Mouse (Mus musculus) MEL (cell line): Measurements from ENCODE around the gene Cabp2.
A peak's percentile ranks its signal among the peaks of the same experiment; 100 is the strongest.

Source experiments
- BHLHE40 ChIP-seq: IDR thresholded peaks from 2 replicates; pipeline ENCODE4 v1.6.1; 2012; ENCODE audit warnings: low read depth, mild to moderate bottlenecking, inconsistent platforms, low read length, improper control_type of control experiment, borderline replicate concordance
- CHD2 ChIP-seq: IDR thresholded peaks from 2 replicates; pipeline ENCODE4 v1.6.1; 2011; ENCODE audit warnings: low read length, improper control_type of control experiment
- CTCF ChIP-seq, 3 experiments: IDR thresholded peaks in 2 of 3; conservative IDR thresholded peaks in 1 of 3; 2 replicates each; pipeline ENCODE4 v1.5.1; 2011 to 2012; ENCODE audit warnings: low read length in 3 of 3, low read depth in 2 of 3, mild to moderate bottlenecking in 2 of 3, improper control_type of control experiment in 1 of 3, inconsistent platforms in 1 of 3, mixed read lengths in 1 of 3, moderate library complexity in 1 of 3; ENCODE audit not compliant: control insufficient read depth in 1 of 3, insufficient read depth in 1 of 3, poor library complexity in 1 of 3, severe bottlenecking in 1 of 3
- ELF1 ChIP-seq: IDR thresholded peaks from 2 replicates; pipeline ENCODE4 v1.6.1; 2014; ENCODE audit warnings: low read depth, mild to moderate bottlenecking, inconsistent platforms, low read length, improper control_type of control experiment, moderate library complexity
- ETS1 ChIP-seq: IDR thresholded peaks from 2 replicates; pipeline ENCODE4 v1.6.1; 2012; ENCODE audit warnings: low read depth, mild to moderate bottlenecking, inconsistent platforms, low read length, improper control_type of control experiment, moderate library complexity
- NELFE ChIP-seq: IDR thresholded peaks from 2 replicates; pipeline ENCODE4 v1.6.1; 2011; ENCODE audit warnings: low read depth, low read length, improper control_type of control experiment
- POLR2A ChIP-seq, 2 experiments: IDR thresholded peaks; 2 replicates each; pipeline ENCODE4 v1.6.1; 2011 to 2012; ENCODE audit warnings: low read length in 2 of 2, mild to moderate bottlenecking in 2 of 2, control low read depth in 1 of 2, improper control_type of control experiment in 1 of 2, low read depth in 1 of 2, moderate library complexity in 1 of 2; ENCODE audit not compliant: control insufficient read depth in 1 of 2, insufficient read depth in 1 of 2, poor library complexity in 1 of 2
- USF2 ChIP-seq, 2 experiments: IDR thresholded peaks; 2 replicates each; pipeline ENCODE4 v1.6.1; 2011 to 2012; ENCODE audit warnings: improper control_type of control experiment in 2 of 2, low read length in 2 of 2, borderline replicate concordance in 1 of 2, inconsistent platforms in 1 of 2, low read depth in 1 of 2, mild to moderate bottlenecking in 1 of 2; ENCODE audit not compliant: insufficient read depth in 1 of 2
- ZMIZ1 ChIP-seq: IDR thresholded peaks from 2 replicates; pipeline ENCODE4 v1.6.1; 2012; ENCODE audit warnings: low read depth, mild to moderate bottlenecking, inconsistent platforms, low read length, improper control_type of control experiment, moderate library complexity

GRCm38 (mm10) chr19:4099056-4099455 lies 17.7 kb downstream of the Cabp2 start:
- TF ChIP-seq CTCF (IDR thresholded peaks at IDR 0.05 in 2 of 3, conservative IDR thresholded peaks at IDR 0.05 in 1 of 3; ENCODE audit: control insufficient read depth in 1 of 3, insufficient read depth in 1 of 3, low read depth in 2 of 3, low read length in 3 of 3, poor library complexity in 1 of 3, severe bottlenecking in 1 of 3) (peak; percentile 94 to 98 (median 95)), ELF1 (no peak; the same call in 1 of the 2 replicates), ZMIZ1 (no peak), NELFE (0 out of 2 replicates have a peak, but pooled peaks have one; percentile 13), POLR2A (IDR thresholded peaks at IDR 0.05; ENCODE audit: control insufficient read depth in 1 of 2, insufficient read depth in 1 of 2, low read depth in 1 of 2, low read length in 2 of 2, poor library complexity in 1 of 2) (no peak; a peak in 1 of 4 replicates), CHD2 (no peak), BHLHE40 (no peak), ETS1 (peak; percentile 55; the same call in 1 of the 2 replicates), USF2 (IDR thresholded peaks at IDR 0.05; ENCODE audit: borderline replicate concordance in 1 of 2, insufficient read depth in 1 of 2, low read depth in 1 of 2, low read length in 2 of 2) (no peak)
